Mouse (Mus musculus): ENCODE measurements at regions not wholly inside any gene's neighbourhood (a gene's known extent, or its start where the extent isn't known, plus 50 kb on each side); places are given as distances from the start of the nearest gene placed in this dataset.

- TF ChIP-seq CTCF (conservative IDR thresholded peaks at IDR 0.05; ENCODE audit: low read length) (peak; percentile 16; the same call in 1 of the 2 replicates), POU5F1 (IDR thresholded peaks at IDR 0.05; ENCODE audit: borderline replicate concordance, low read length) (no peak)
Observed at GRCm38 (mm10) chr2:21917804-21918690, 309.3 kb upstream of the Myo3a start.
